Mouse (Mus musculus) liver, adult 2 months (tissue): ENCODE measurements at regions not wholly inside any gene's neighbourhood (a gene's known extent, or its start where the extent isn't known, plus 50 kb on each side); places are given as distances from the start of the nearest gene placed in this dataset.

Source experiments
- DNase-seq: peaks from one replicate; pipeline ENCODE4 v3.0.0-alpha.2; 2011; ENCODE audit warnings: low read depth, low spot score; ENCODE audit errors: extremely low read depth
- H3K27ac ChIP-seq: fragments of 200-500 bp; replicated peaks from 2 replicates; pipeline ENCODE4 v1.5.1; 2012; ENCODE audit warnings: low read depth, mild to moderate bottlenecking, control low read depth, inconsistent platforms, low read length; ENCODE audit not compliant: insufficient read depth
- H3K27me3 ChIP-seq: fragments of 200-500 bp; 2 replicates; pipeline ENCODE4 v1.6.1; 2012; ENCODE audit warnings: mild to moderate bottlenecking, moderate library complexity, low read length, inconsistent platforms; ENCODE audit not compliant: control insufficient read depth, insufficient read depth
- H3K36me3 ChIP-seq: fragments of 200-500 bp; 2 replicates; pipeline ENCODE4 v1.6.1; 2012; ENCODE audit warnings: low read length, inconsistent platforms; ENCODE audit not compliant: control insufficient read depth, insufficient read depth
- H3K4me1 ChIP-seq: fragments of 200-500 bp; 2 replicates; pipeline ENCODE4 v1.6.1; 2011; ENCODE audit warnings: low read length; ENCODE audit not compliant: control insufficient read depth, insufficient read depth
- H3K4me3 ChIP-seq: fragments of 200-500 bp; 2 replicates; pipeline ENCODE4 v1.5.1; 2011; ENCODE audit warnings: low read depth, mild to moderate bottlenecking, control low read depth, low read length, moderate library complexity; ENCODE audit not compliant: insufficient read depth
- H3K79me2 ChIP-seq: fragments of 200-500 bp; 2 replicates; pipeline ENCODE4 v1.6.1; 2012; ENCODE audit warnings: inconsistent platforms, mild to moderate bottlenecking, low read length, moderate library complexity; ENCODE audit not compliant: control insufficient read depth, insufficient read depth
- H3K9ac ChIP-seq: fragments of 200-500 bp; 2 replicates; pipeline ENCODE4 v1.6.1; 2012; ENCODE audit warnings: low read depth, mild to moderate bottlenecking, control low read depth, inconsistent platforms, low read length
- CTCF ChIP-seq: fragments of 200-500 bp; IDR thresholded peaks from 2 replicates; pipeline ENCODE4 v1.5.1; 2011; ENCODE audit warnings: low read depth, low read length, control low read depth
- POLR2A ChIP-seq: fragments of 200-500 bp; IDR thresholded peaks from 2 replicates; pipeline ENCODE4 v1.6.1; 2011; ENCODE audit warnings: low read length, control low read depth; ENCODE audit not compliant: insufficient read depth; ENCODE audit errors: extremely low read depth
- WGBS: fragments of 180-500 bp; shearing (Covaris S2); methylation state at CpG from one replicate; pipeline ENCODE4 v1.1.7; 2018; 5-methylcytosine and 5-hydroxymethylcytosine counted together

- no peak overlapping the region for H3K27ac ChIP-seq
- TF ChIP-seq CTCF = no peak
- no peak for TF ChIP-seq POLR2A
- WGBS = 58% methylated on average over 13 of the region's 13 CpGs
- no peaks in the 10 kb centered on the region for H3K4me1 ChIP-seq
- H3K27me3 ChIP-seq = no peaks in the 10 kb centered on the region
- DNase-seq = no peak
- no peaks in the 10 kb centered on the region for H3K36me3 ChIP-seq
- no peaks in the 10 kb centered on the region for H3K79me2 ChIP-seq
- no peak overlapping the region for H3K9ac ChIP-seq
- H3K4me3 ChIP-seq = no peak overlapping the region
Observed at GRCm38 (mm10) chr9:61069553-61070314, 275.4 kb downstream of the Uaca start.

GRCm38 (mm10) chr9:61070315-61070707 is 276.0 kb downstream of the Uaca start:
- Histone ChIP-seq H3K27me3 (no peaks in the 10 kb centered on the region), H3K4me1 (no peaks in the 10 kb centered on the region), H3K4me3 (no peak overlapping the region), H3K9ac (no peak overlapping the region), H3K27ac (no peak overlapping the region), H3K79me2 (no peaks in the 10 kb centered on the region), H3K36me3 (no peaks in the 10 kb centered on the region)
- TF ChIP-seq POLR2A (no peak), CTCF (no peak)
- WGBS = 94% methylated on average over 8 of the region's 8 CpGs
- no peak for DNase-seq

GRCm38 (mm10) chr9:61070861-61071260 is 276.5 kb downstream of the Uaca start:
- Histone ChIP-seq H3K27ac (no peak overlapping the region), H3K27me3 (no peaks in the 10 kb centered on the region), H3K36me3 (no peaks in the 10 kb centered on the region), H3K9ac (no peak overlapping the region), H3K79me2 (no peaks in the 10 kb centered on the region), H3K4me3 (no peak overlapping the region), H3K4me1 (no peaks in the 10 kb centered on the region)
- 61% methylated on average over 9 of the region's 9 CpGs for WGBS
- DNase-seq = no peak
- no peak for TF ChIP-seq POLR2A
- TF ChIP-seq CTCF = no peak

- Histone ChIP-seq H3K9ac (no peak overlapping the region), H3K4me3 (no peak overlapping the region), H3K36me3 (no peaks in the 10 kb centered on the region), H3K27ac (no peak overlapping the region), H3K27me3 (no peaks in the 10 kb centered on the region; the same call in 1 of the 2 replicates), H3K79me2 (no peaks in the 10 kb centered on the region), H3K4me1 (no peaks in the 10 kb centered on the region)
- TF ChIP-seq CTCF (no peak), POLR2A (no peak)
- no peak for DNase-seq
- 54% methylated on average over 4 of the region's 4 CpGs for WGBS
Observed at GRCm38 (mm10) chr9:61073482-61073881, 279.1 kb downstream of the Uaca start.

GRCm38 (mm10) chr9:61075071-61075470 is 280.7 kb downstream of the Uaca start:
- no peak overlapping the region for H3K4me3 ChIP-seq
- H3K9ac ChIP-seq = no peak overlapping the region
- no peaks in the 10 kb centered on the region for H3K79me2 ChIP-seq
- no peaks in the 10 kb centered on the region for H3K4me1 ChIP-seq
- no peaks in the 10 kb centered on the region; the same call in 1 of the 2 replicates for H3K27me3 ChIP-seq
- WGBS = 91% methylated on average over 4 of the region's 4 CpGs
- H3K27ac ChIP-seq = no peak overlapping the region
- H3K36me3 ChIP-seq = no peaks in the 10 kb centered on the region
- TF ChIP-seq CTCF (no peak), POLR2A (no peak)
- DNase-seq = no peak

- Histone ChIP-seq H3K79me2 (no peaks in the 10 kb centered on the region), H3K36me3 (no peaks in the 10 kb centered on the region), H3K9ac (no peak overlapping the region), H3K4me1 (no peaks in the 10 kb centered on the region), H3K27ac (no peak overlapping the region), H3K27me3 (no peaks in the 10 kb centered on the region; the same call in 1 of the 2 replicates), H3K4me3 (no peak overlapping the region)
- DNase-seq = no peak
- WGBS = 72% methylated on average over 2 of the region's 2 CpGs
- TF ChIP-seq POLR2A (no peak), CTCF (no peak)
Observed at GRCm38 (mm10) chr9:61077181-61077580, 282.8 kb downstream of the Uaca start.
